Mouse (Mus musculus): ENCODE results near the gene Mboat1. TPM values are rescaled to one million over a fixed set of nuclear protein-coding genes. Genes with fewer than 3 reads are reported as not detected.

The Mboat1 gene
- total RNA-seq, 1 experiment from 2014 or later, result 12.3 TPM

DNA sequence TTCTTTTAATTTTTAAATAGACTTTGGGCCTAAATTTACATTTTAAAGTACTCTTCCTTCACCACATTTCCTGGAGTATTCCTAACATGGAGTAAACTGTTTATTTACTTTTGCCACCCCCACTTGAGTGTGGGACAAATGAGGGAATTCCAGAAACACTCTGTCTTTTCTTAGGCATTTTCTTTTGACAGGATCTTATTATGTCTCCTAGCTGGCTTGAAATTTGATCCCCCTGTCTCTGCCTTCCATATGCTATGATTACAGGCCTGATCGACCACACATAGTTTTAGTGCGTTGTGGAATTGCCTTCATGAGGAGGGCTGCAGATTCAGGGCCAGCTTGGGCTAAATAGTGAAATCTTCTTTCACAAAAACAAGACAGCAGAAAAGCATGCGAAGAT is 85.0 kb downstream of the Mboat1 start:
- ATAC-seq (replicated peaks in 1 of 2; ENCODE audit: insufficient read depth in 1 of 2, low FRiP score in 2 of 2, low TSS enrichment in 1 of 2, low read depth in 1 of 2, poor library complexity in 2 of 2, severe bottlenecking in 2 of 2), result no peak

DNA sequence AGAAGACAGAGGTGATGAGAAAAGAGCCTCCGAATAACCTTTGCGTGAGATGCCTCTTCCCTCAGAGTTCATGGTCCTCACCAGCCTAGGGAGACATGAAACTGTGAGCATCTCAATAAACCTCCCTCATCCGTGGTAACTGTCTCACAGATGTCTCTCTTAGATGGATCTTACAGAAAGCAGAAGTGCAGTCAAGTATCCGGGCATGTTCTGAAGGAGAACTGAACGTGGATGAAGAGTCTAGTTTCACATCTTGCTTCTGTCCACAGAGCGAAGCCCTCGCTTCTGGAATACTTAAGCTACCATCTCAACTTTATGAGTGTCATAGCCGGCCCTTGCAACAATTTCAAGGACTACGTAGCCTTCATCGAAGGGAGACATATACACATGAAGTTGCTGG is 87.8 kb downstream of the Mboat1 start:
- ATAC-seq (replicated peaks in 1 of 2; ENCODE audit: insufficient read depth in 1 of 2, low FRiP score in 2 of 2, low TSS enrichment in 1 of 2, low read depth in 1 of 2, poor library complexity in 2 of 2, severe bottlenecking in 2 of 2), result no peak

DNA sequence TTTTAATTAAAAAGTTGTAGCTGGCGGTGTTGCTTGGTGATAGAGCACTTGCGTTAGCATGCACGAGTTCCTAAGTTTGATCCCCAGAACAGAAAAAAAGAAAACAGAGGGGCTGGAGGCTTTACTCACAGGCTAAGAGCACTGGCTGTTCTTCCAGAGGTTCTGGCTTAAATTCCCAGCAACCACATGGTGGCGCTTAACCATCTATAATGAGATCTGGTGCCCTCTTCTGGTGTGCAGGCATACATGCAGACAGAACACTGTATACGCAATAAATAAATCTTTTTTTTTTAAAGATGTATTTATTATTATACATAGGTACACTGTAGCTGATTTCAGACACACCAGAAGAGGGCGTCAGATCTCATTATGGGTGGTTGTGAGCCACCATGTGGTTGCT is 88.4 kb downstream of the Mboat1 start:
- ATAC-seq (replicated peaks in 1 of 2; ENCODE audit: insufficient read depth in 1 of 2, low FRiP score in 2 of 2, low TSS enrichment in 1 of 2, low read depth in 1 of 2, poor library complexity in 2 of 2, severe bottlenecking in 2 of 2), result no peak

DNA sequence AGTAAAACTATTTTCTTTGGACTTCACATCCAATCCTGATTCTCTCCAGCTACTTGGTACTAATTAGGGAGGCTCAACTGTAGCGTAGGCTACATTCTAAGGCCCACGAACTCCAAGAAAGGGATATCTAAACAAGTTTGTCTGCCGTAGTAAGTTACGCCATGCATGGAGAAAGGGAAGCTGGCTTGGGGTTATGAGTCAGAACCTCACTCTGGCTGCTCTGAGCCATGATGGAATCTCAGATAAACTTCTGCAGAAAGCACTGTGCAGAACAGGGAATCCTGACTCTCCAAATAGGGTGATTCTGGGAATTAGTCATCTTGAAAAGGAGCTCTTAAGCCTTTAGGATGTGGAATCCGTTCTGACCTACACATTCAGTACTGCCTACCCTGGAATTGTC is 92.5 kb downstream of the Mboat1 start:
- ATAC-seq (replicated peaks in 1 of 2; ENCODE audit: insufficient read depth in 1 of 2, low FRiP score in 2 of 2, low TSS enrichment in 1 of 2, low read depth in 1 of 2, poor library complexity in 2 of 2, severe bottlenecking in 2 of 2), result no peak

DNA sequence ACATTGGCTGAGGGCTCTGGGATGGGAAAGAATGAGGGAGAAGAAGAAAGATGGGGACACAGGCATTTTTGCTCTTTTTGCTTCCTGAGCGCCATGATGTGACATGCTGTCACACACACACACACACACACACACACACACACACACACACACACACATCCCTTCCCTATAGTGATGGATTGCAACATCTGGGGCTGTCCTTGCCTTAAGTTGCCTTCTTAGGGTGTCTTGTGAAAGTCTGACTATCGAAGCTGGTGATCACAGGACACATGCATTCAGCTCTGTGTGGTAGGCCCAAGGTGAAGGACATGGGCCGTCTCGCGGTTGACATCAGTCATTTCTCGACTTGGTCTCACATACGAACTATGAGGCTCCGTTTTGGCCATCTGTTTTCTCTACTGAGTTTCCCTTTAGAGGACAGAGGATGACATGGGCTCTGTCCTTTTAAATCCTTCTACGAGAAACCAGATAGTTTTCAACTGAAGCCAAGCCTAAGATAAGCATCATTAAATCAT is 93.4 kb downstream of the Mboat1 start:
- ATAC-seq (replicated peaks in 1 of 2; ENCODE audit: insufficient read depth in 1 of 2, low FRiP score in 2 of 2, low TSS enrichment in 1 of 2, low read depth in 1 of 2, poor library complexity in 2 of 2, severe bottlenecking in 2 of 2), result no peak

DNA sequence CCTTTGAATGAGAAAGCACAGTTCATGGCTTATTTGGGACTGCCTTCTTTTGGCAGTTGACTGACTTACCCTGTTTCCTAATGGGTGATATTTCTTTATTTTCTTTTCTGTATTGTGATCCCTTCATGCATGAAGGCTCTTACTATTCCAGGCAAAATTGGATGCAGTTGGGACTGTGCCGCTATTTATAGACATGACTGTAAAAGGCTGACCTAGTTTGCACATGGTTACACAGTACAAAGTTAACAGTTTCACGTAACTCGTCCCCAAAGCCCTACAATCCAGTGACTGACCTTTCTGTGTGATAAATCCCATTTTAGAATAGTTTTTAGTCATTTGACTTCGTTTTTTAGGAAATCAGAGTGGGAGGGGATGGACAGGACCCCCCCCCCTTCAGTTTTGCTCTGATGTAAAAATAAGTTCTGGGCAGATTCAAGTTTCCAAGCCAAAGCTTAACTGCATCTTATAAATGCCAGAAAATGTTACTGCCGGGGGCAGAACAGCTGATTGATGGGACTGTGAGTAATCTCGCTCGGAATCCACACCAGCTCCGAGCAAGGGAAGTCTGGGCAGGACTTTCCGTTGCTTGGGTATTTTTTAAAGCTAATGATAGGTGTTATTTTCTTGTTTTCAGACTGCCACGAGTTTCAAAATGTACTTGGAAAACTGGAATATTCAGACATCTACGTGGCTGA is 98.9 kb downstream of the Mboat1 start:
- no peak for ATAC-seq (replicated peaks in 1 of 2; ENCODE audit: insufficient read depth in 1 of 2, low FRiP score in 2 of 2, low TSS enrichment in 1 of 2, low read depth in 1 of 2, poor library complexity in 2 of 2, severe bottlenecking in 2 of 2)

DNA sequence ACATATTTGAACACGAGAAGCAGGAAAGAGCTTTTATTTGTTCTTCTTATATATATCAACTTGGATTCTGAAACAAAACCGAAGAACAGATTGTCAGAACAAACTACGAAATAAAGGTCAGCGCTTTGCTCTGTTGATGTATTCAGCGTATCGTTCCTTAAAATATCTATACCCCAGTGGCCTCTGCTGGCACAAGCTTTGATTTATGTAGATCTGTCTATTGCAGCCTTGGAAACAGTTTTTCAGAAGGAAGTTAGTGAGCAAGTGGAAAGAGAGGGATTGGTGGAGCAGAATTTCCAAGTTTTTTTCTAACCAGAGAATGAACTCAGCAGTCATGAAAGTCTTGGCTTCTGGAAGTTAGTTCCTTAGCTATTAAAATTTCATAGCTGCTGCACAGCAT is 103.1 kb downstream of the Mboat1 start:
- ATAC-seq (replicated peaks in 1 of 2; ENCODE audit: insufficient read depth in 1 of 2, low FRiP score in 2 of 2, low TSS enrichment in 1 of 2, low read depth in 1 of 2, poor library complexity in 2 of 2, severe bottlenecking in 2 of 2), result no peak

DNA sequence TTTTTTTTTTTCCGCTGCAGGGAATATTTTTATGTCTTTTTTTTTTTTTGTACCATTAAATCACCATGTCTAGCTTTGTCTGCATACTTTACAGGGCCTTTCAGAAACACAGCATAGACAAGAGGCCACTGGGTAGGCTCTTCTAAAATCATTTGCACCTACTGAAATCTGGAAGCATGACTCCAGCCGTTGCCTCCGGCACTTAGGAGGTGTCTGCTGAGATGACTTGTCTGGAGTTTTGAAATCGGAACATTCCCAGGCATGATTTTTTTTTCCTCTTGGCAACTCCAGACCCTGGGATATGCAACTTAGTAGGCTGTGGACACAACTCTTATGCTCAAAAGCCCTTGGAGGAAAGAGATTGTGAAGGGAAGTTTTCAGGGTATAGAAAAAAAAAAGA is 109.3 kb downstream of the Mboat1 start:
- no peak for ATAC-seq (replicated peaks in 1 of 2; ENCODE audit: insufficient read depth in 1 of 2, low FRiP score in 2 of 2, low TSS enrichment in 1 of 2, low read depth in 1 of 2, poor library complexity in 2 of 2, severe bottlenecking in 2 of 2)

DNA sequence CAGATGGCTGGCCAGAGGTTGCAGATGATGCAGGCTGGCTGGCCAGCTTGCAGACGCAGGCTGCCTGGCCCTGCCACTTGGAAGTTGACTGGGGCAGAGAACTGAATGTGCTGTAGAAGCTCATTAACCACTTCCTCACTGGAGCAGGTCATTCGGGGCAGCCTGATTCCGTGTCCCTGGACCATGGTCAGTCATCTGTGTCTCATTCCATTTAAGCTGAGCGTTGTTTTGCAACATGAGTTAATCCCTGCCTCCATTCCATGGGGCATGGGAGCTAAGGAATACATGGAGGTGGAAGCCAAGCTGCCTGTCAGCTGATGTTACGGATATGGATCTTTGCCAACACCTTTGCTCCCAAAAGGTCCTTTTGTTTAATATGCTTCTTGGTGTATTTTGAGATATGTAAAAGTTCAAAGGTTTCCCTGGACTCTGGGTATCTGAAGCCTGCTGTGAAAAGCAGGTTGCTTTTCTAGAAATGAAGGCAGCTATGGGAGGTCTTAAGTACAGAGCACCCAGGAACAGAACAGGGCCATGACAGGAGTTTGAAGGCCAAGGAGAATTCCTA is 114.1 kb downstream of the Mboat1 start:
- no peak for ATAC-seq (replicated peaks in 1 of 2; ENCODE audit: insufficient read depth in 1 of 2, low FRiP score in 2 of 2, low TSS enrichment in 1 of 2, low read depth in 1 of 2, poor library complexity in 2 of 2, severe bottlenecking in 2 of 2)

DNA sequence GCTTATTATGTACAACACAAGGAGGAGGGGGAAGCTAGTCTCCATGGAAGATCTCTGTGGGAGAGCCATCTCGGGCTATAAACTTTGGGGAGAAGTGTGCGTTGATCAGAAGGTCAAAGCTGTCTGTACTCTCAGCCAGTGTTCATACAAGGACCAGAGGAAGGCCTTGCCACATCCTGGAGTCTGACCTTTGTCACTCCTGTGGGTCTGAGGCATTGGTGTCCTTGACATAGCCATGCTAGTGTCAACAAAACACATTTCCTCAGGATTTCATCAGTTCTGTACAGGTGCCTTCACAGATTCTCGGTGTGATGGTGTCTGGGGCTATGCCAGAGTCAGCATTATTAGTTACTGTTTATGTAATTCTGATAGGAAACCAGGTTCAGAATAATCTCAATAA is 115.1 kb downstream of the Mboat1 start:
- no peak for ATAC-seq (replicated peaks in 1 of 2; ENCODE audit: insufficient read depth in 1 of 2, low FRiP score in 2 of 2, low TSS enrichment in 1 of 2, low read depth in 1 of 2, poor library complexity in 2 of 2, severe bottlenecking in 2 of 2)

DNA sequence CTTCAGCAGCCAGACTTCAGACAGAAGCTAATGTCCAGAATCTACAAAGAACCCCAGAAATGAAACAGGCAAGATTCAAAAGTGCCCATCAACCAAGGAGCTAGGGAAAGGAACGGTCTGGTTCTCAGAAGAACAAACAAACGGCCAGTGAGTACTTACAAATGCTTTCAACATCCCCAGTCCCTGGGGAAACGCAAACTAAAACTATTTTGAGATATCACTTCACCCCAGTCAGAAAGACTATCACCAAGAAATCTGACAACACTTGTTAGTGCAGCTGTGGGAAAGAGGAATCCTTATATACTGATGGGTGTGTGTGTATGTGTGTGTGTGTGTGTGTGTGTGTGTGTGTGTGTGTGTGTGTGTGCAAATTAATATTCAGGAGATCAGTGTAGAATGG is 116.4 kb downstream of the Mboat1 start:
- ATAC-seq (replicated peaks in 1 of 2; ENCODE audit: insufficient read depth in 1 of 2, low FRiP score in 2 of 2, low TSS enrichment in 1 of 2, low read depth in 1 of 2, poor library complexity in 2 of 2, severe bottlenecking in 2 of 2), result no peak

DNA sequence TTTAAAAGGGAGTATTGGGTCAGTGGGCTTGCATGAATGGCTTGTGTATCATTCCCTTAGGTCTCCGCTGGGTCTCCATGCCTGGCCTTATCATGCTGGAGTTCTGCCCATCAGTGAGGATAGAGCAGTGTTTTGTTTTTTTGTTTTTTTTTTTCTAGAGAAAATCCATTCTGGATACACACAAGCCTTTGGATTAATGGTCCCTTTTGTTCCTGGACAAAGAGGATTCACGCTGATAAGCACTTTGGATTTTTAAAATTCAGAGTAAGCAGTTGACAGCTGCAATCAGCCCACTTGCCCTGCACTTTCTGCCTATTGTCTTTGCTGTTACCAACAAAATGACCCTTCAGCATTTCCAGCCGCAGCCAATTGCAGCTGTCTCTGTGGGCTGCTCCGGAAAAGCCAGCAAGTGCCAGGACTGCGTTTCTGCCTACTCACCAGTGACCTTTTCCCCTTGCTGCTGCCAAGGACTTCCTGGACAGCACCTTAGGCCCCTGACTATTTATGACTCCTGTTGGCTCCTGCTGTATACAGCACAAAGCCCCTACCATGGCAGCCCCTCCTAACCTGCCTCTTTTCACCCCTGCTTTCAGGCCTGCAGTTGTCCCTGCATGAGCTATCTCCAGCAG is 117.5 kb downstream of the Mboat1 start:
- peak; percentile 64 to 67 for ATAC-seq (replicated peaks in 1 of 2; ENCODE audit: insufficient read depth in 1 of 2, low FRiP score in 2 of 2, low TSS enrichment in 1 of 2, low read depth in 1 of 2, poor library complexity in 2 of 2, severe bottlenecking in 2 of 2)

DNA sequence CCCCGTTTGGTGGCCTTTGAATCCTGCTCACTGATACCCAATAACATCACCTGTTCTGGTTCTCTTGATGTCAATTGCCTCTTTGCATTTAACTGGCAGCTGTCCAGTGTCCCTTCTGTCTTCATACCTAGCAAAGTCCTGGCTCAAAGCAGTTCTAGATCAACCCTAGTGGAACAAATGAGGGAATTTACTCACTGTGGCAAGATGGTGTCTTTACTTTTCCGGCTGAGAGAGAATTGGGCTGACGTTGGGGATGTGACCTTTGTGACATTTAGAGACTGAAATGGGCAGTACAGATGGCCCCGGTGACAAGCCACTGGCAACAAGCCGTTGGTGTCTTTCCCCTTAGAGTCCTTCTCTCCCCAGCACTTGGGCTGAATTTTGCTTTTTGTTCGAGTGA is 118.1 kb downstream of the Mboat1 start:
- ATAC-seq (replicated peaks in 1 of 2; ENCODE audit: insufficient read depth in 1 of 2, low FRiP score in 2 of 2, low TSS enrichment in 1 of 2, low read depth in 1 of 2, poor library complexity in 2 of 2, severe bottlenecking in 2 of 2), result no peak

DNA sequence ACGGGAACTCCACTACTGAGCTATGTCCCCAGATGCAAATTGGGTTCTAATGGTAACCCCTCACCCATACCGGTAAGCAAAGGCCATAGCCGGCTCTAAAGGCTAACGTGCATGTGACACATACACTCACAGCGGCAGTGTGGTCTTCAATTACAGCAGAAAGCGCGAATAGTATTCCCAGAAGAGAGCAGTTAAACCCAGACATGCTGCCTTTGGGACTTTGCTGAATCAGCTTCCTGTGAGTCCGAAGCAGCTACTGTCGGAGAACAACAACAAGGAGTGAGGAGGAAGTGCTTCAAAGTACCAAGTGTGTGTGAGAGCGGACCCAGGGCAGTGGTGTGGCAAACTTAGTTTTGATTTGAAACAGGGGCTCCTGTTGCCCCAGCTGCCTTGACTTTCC is 122.5 kb downstream of the Mboat1 start:
- no peak for ATAC-seq (replicated peaks in 1 of 2; ENCODE audit: insufficient read depth in 1 of 2, low FRiP score in 2 of 2, low TSS enrichment in 1 of 2, low read depth in 1 of 2, poor library complexity in 2 of 2, severe bottlenecking in 2 of 2)

DNA sequence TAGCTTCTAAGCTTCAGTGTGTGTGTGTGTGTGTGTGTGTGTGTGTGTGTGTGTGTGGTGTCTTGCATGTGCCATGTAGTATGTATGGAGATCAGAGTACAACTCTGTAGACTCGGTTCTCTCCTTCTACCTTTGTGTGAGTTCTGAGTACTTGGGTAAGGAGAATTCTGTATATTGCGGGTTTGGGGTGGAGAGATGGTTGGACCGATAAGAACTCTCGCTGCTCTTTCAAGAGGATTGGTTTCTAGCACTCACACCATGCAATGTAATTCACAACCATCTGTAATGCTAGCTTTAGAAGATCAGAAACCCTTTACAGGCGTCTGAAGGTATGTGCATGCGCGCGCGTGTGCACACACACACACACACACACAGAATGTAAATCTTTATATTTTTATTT is 123.0 kb downstream of the Mboat1 start:
- ATAC-seq (replicated peaks in 1 of 2; ENCODE audit: insufficient read depth in 1 of 2, low FRiP score in 2 of 2, low TSS enrichment in 1 of 2, low read depth in 1 of 2, poor library complexity in 2 of 2, severe bottlenecking in 2 of 2), result no peak

DNA sequence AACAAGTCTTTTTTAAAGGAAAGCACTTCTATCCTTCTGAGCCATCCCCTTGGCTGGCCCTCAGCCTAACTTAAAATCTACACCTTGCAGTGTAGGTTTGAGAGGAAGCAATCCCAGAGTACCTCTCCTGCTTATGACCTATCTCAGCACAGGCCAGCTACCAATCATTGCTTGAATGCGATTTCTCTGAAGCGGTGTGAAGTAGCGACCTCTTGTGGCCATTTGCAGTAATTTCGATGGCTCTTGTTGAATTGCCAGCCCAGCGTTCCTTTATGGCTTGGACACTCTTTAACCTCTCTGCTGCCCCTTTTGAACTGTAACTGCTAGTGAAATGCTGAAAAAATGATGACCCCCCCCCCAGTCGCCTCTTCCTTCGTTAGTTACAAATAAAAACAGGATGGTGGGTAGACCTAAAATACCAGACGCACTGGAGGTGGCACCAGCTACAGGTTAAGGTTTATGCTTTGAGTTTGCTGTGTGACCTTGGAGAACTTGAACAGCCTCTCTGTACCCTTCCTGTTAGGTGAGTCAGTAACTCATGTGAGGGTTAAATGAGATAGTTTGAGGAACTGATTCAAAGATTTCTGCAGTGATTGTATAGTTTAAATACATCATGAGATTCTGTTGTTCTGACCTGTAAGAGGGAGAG is 123.7 kb downstream of the Mboat1 start:
- ATAC-seq (replicated peaks in 1 of 2; ENCODE audit: insufficient read depth in 1 of 2, low FRiP score in 2 of 2, low TSS enrichment in 1 of 2, low read depth in 1 of 2, poor library complexity in 2 of 2, severe bottlenecking in 2 of 2), result peak; percentile 61 to 73; a peak in 3 of 4 replicates

DNA sequence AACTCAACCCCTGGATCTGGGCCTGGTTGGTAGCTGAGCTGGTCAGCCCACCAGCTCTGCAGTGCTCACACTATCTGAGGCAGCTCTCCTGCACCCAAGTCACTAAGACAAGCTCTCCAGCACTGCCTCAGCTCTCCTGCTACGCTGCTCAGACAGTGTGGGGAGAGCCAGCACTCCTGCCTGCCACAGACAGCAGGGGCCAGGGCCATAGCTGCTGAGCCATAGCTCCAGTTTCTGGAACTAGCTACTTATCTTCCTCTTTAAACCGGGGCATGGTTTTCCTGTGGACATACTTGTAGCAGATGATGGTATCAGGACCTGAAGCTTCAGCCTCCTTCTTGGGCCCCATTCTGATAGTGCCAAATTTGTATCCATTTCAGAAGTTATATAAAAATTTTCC is 127.4 kb downstream of the Mboat1 start:
- peak; percentile 75 to 82 for ATAC-seq (replicated peaks in 1 of 2; ENCODE audit: insufficient read depth in 1 of 2, low FRiP score in 2 of 2, low TSS enrichment in 1 of 2, low read depth in 1 of 2, poor library complexity in 2 of 2, severe bottlenecking in 2 of 2)

DNA sequence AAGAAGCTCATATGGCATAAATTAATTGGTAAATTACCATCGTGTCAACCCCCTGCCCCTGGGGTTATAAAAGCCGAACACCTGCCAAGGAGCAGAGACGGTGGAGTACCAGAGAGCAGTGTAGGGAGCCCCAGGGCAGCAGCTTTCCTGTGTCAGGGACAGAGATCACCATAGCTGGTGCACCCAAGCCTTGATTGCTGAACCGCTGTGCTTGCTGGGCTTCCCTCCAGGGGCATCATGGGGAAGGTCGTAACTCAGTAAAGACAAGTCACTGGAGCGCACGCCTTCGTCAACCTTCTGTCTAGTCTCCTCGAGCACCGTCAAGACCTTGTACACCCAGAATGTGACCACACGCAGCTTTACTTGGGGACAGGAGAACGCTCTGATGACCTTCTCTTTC is 128.0 kb downstream of the Mboat1 start:
- ATAC-seq (replicated peaks in 1 of 2; ENCODE audit: insufficient read depth in 1 of 2, low FRiP score in 2 of 2, low TSS enrichment in 1 of 2, low read depth in 1 of 2, poor library complexity in 2 of 2, severe bottlenecking in 2 of 2), result peak; percentile 8 to 15; a peak in 2 of 4 replicates
